Mouse (Mus musculus): ENCODE results near the gene Lenep.

Gene Lenep

GRCm38 (mm10) chr3:89377831-89378230 is 24.8 kb downstream of the Lenep start:
- DNase-seq (ENCODE audit: low spot score) = no peak

GRCm38 (mm10) chr3:89373581-89374231 is 28.9 kb downstream of the Lenep start:
- DNase-seq (ENCODE audit: low spot score) = no peak

GRCm38 (mm10) chr3:89367338-89367737 is 35.3 kb downstream of the Lenep start:
- DNase-seq (ENCODE audit: low spot score) = no peak

- DNase-seq (ENCODE audit: low spot score) = no peak
Measured at GRCm38 (mm10) chr3:89365486-89366414, 36.8 kb downstream of the Lenep start.

GRCm38 (mm10) chr3:89365153-89365485 is 37.5 kb downstream of the Lenep start, which contains the start of gene Dcst1:
Dcst1 (minus strand) TSS chr3:89365253.
- DNase-seq (ENCODE audit: low spot score) = no peak

- no peak for DNase-seq (ENCODE audit: low spot score)
Measured at GRCm38 (mm10) chr3:89364631-89365030, 38.0 kb downstream of the Lenep start.

GRCm38 (mm10) chr3:89361675-89362074 is 40.9 kb downstream of the Lenep start, which contains the start of gene Dcst2:
Dcst2 (plus strand) TSS chr3:89361975.
- DNase-seq (ENCODE audit: low spot score) = no peak

GRCm38 (mm10) chr3:89360237-89360636 is 42.4 kb downstream of the Lenep start:
- no peak for DNase-seq (ENCODE audit: low spot score)

GRCm38 (mm10) chr3:89359630-89360029 is 43.0 kb downstream of the Lenep start:
- DNase-seq (ENCODE audit: low spot score) = no peak

GRCm38 (mm10) chr3:89356029-89356428 is 46.6 kb downstream of the Lenep start:
- DNase-seq (ENCODE audit: low spot score) = no peak

- DNase-seq (ENCODE audit: low spot score) = no peak
Measured at GRCm38 (mm10) chr3:89355512-89355902, 47.1 kb downstream of the Lenep start.

- peak; percentile 91 for DNase-seq (ENCODE audit: low spot score)
Measured at GRCm38 (mm10) chr3:89354816-89355511, 47.6 kb downstream of the Lenep start.

- DNase-seq (ENCODE audit: low spot score) = no peak
Measured at GRCm38 (mm10) chr3:89351271-89351670, 51.3 kb downstream of the Lenep start.

Measured in embryo, embryonic 10.5 days (tissue).